In genomic region chr3:41081474-41082301, GRCm38 (mm10) we compare ENCODE assay signal across 8 mouse cellular contexts. TPM values are rescaled to one million over a fixed set of nuclear protein-coding genes. Genes with fewer than 3 reads are reported as not detected.
A peak's percentile ranks its signal among the peaks of the same experiment; 100 is the strongest.
DNase-seq lines count a peak whose midpoint lies in the region; ATAC-seq and TF ChIP-seq lines count a peak whose summit lies in the region.

No protein-coding gene starts in this region.

- WGBS in heart, adult 2 months: 4% methylated on average over 23 of the region's 23 CpGs
- WGBS in kidney, embryonic 14.5 days: under 1% methylated on average over 23 of the region's 23 CpGs
- WGBS in stomach, embryonic 14.5 days: 2% methylated on average over 23 of the region's 23 CpGs

- TF ChIP-seq CTCF in left cerebral cortex, adult 2 months (IDR thresholded peaks at IDR 0.05): no peak
- TF ChIP-seq CTCF in heart, adult 2 months (IDR thresholded peaks at IDR 0.05): no peak

- no peak for TF ChIP-seq EP300 in heart, adult 2 months (IDR thresholded peaks at IDR 0.05; ENCODE audit: insufficient read depth, low read depth, low read length)

- peaks cover 2% of the 10 kb centered on the region for H3K79me2 ChIP-seq in heart, adult 2 months (replicated peaks; ENCODE audit: control insufficient read depth, insufficient read depth, low read length)

- DNase-seq in left cerebral cortex, adult 2 months (ENCODE audit: extremely low spot score in 1 of 2, low spot score in 2 of 2): no peak
- no peak for DNase-seq in left cerebral cortex, postnatal 14 days (ENCODE audit: low spot score in 2 of 2)
- peak; percentile 47 for DNase-seq in c-Kit-negative CD71-positive TER-119-positive erythroid progenitor cells, embryonic 14.5 days (ENCODE audit: low read depth, low spot score)
- DNase-seq in heart, adult 2 months: peak in 1 of 2 experiments; percentile 16
- DNase-seq in lung, postnatal 14 days: peak; percentile 11
- no peak for DNase-seq in right cerebral cortex, postnatal 36 days (ENCODE audit: low spot score in 2 of 2)

- H3K9me3 ChIP-seq in kidney, embryonic 14.5 days (ENCODE audit: control insufficient read depth, low read length): no peaks in the 10 kb centered on the region
- no peaks in the 10 kb centered on the region for H3K9me3 ChIP-seq in stomach, embryonic 14.5 days (ENCODE audit: control insufficient read depth, low read depth, low read length)

- H3K4me1 ChIP-seq in heart, adult 2 months (ENCODE audit: control insufficient read depth, insufficient read depth, low read length): no peaks in the 10 kb centered on the region; the same call in 1 of the 2 replicates
- peaks cover 6% of the 10 kb centered on the region for H3K4me1 ChIP-seq in kidney, embryonic 14.5 days (ENCODE audit: control insufficient read depth, insufficient read depth, low read length)
- peaks cover 10% of the 10 kb centered on the region; the same call in 1 of the 2 replicates for H3K4me1 ChIP-seq in stomach, embryonic 14.5 days (ENCODE audit: control insufficient read depth, insufficient read depth, low read length)

- no peak for ATAC-seq in kidney, embryonic 14.5 days (ENCODE audit: low FRiP score, low TSS enrichment)
- no peak for ATAC-seq in stomach, embryonic 14.5 days (ENCODE audit: insufficient number of reproducible peaks, insufficient read depth, low FRiP score, low read depth)

- peak overlapping the region; percentile 84 for H3K9ac ChIP-seq in heart, adult 2 months (ENCODE audit: low read depth, low read length)
- H3K9ac ChIP-seq in kidney, embryonic 14.5 days (ENCODE audit: low read depth, low read length): peak overlapping the region; percentile 82
- peak overlapping the region; percentile 74 for H3K9ac ChIP-seq in stomach, embryonic 14.5 days (replicated peaks; ENCODE audit: low read depth, low read length)

- peaks cover 3% of the 10 kb centered on the region for H3K36me3 ChIP-seq in heart, adult 2 months (ENCODE audit: control insufficient read depth, insufficient read depth, low read length)
- H3K36me3 ChIP-seq in kidney, embryonic 14.5 days (ENCODE audit: control insufficient read depth, insufficient read depth, low read length): no peaks in the 10 kb centered on the region
- H3K36me3 ChIP-seq in stomach, embryonic 14.5 days (ENCODE audit: control insufficient read depth, insufficient read depth, low read length): no peaks in the 10 kb centered on the region

- H3K27ac ChIP-seq in left cerebral cortex, adult 2 months: no peak overlapping the region; the same call in 1 of the 2 replicates
- peak overlapping the region; percentile 85 for H3K27ac ChIP-seq in heart, adult 2 months
- H3K27ac ChIP-seq in kidney, embryonic 14.5 days (ENCODE audit: low read depth, low read length): peak overlapping the region; percentile 73; the same call in 1 of the 2 replicates
- H3K27ac ChIP-seq in stomach, embryonic 14.5 days (ENCODE audit: low read length): peak overlapping the region; percentile 68; the same call in 1 of the 2 replicates

- TF ChIP-seq POLR2A in heart, adult 2 months (IDR thresholded peaks at IDR 0.05; ENCODE audit: insufficient read depth, low read depth, low read length): no peak

- H3K4me2 ChIP-seq in kidney, embryonic 14.5 days (replicated peaks; ENCODE audit: low read depth, low read length): peak overlapping the region; percentile 94
- H3K4me2 ChIP-seq in stomach, embryonic 14.5 days (replicated peaks; ENCODE audit: low read depth, low read length): peak overlapping the region; percentile 87

- intact Hi-C loops in left cerebral cortex, adult 2 months (cut with DNase I): loop anchor here (2.0 to 5.0 kb wide), 3 partner anchors 129 to 483 kb away; partner anchors contain the start of genes Abhd18 and Mfsd8
- intact Hi-C loops in left cerebral cortex, postnatal 14 days (cut with DNase I): loop anchor here (2.0 to 5.0 kb wide), 3 partner anchors 76 to 483 kb away; no protein-coding TSS in a partner anchor
- intact Hi-C loops in heart, adult 2 months (cut with DNase I): loop anchor here (5.0 kb wide), 4 partner anchors 134 to 661 kb away; partner anchors contain the start of genes D3Ertd751e, Larp1b and Sclt1

- H3K4me3 ChIP-seq in left cerebral cortex, adult 2 months: peak overlapping the region; percentile 69
- peak overlapping the region; percentile 97 for H3K4me3 ChIP-seq in heart, adult 2 months
- peak overlapping the region; percentile 94 for H3K4me3 ChIP-seq in kidney, embryonic 14.5 days (ENCODE audit: low read length)
- peak overlapping the region; percentile 89 for H3K4me3 ChIP-seq in stomach, embryonic 14.5 days (ENCODE audit: low read depth, low read length)

- H3K27me3 ChIP-seq in heart, adult 2 months (ENCODE audit: control insufficient read depth, insufficient read depth, low read length): no peaks in the 10 kb centered on the region
- H3K27me3 ChIP-seq in kidney, embryonic 14.5 days (ENCODE audit: control insufficient read depth, insufficient read depth, low read length): no peaks in the 10 kb centered on the region
- no peaks in the 10 kb centered on the region for H3K27me3 ChIP-seq in stomach, embryonic 14.5 days (ENCODE audit: control insufficient read depth, insufficient read depth, low read length)

RNA-seq across cellular contexts. Expression of gene Pgrmc2, which starts 1.2 kb away (rescaled TPM):
- 10 to 100 TPM; 58.1 to 58.5 TPM for total RNA-seq in left cerebral cortex, adult 2 months (2021)
- 10 to 100 TPM; 45.9 to 46.6 TPM for total RNA-seq in left cerebral cortex, postnatal 14 days (2021)
- total RNA-seq in heart, adult 2 months (2021): 10 to 100 TPM; 28.7 to 34.5 TPM
- polyA plus RNA-seq in heart, adult 2 months (2012; rRNA removed): 12.2 and 17.0 TPM in 2 replicates
- polyA plus RNA-seq in kidney, embryonic 14.5 days (2014; fragmentation: Nextera tagmentation; extraction: Ambion mirVana): 22.8 and 28.9 TPM in 2 replicates
- polyA plus RNA-seq in stomach, embryonic 14.5 days (2014; fragmentation: Nextera tagmentation; extraction: Ambion mirVana): 29.5 and 32.4 TPM in 2 replicates

Comparison
In these comparisons a context has a peak if more than half of its experiments do, and no peak if none do; other contexts are left out.
1. DNase-seq: peak in c-Kit-negative CD71-positive TER-119-positive erythroid progenitor cells, embryonic 14.5 days (single experiment) and lung, postnatal 14 days (single experiment); none in left cerebral cortex, adult 2 months (0 of 2), left cerebral cortex, postnatal 14 days (0 of 2) and right cerebral cortex, postnatal 36 days (0 of 2).
2. Peak in every context shown above with its lines, with median percentiles within 50 percentile points of each other: H3K4me3 ChIP-seq and H3K9ac ChIP-seq.